Mouse (Mus musculus): ENCODE measurements around the gene Rai14. TPM values are rescaled to one million over a fixed set of nuclear protein-coding genes. Genes with fewer than 3 reads are reported as not detected.

Rai14 gene
- total and polyA plus RNA-seq, 3 experiments, result not detected

- H3K27me3 ChIP-seq (ENCODE audit: control insufficient read depth in 1 of 2, insufficient read depth in 2 of 2, low read length in 2 of 2), result no peaks in the 10 kb centered on the region; a peak in 1 of 4 replicates
- TF ChIP-seq MYC (IDR thresholded peaks at IDR 0.05; ENCODE audit: low read depth, low read length), result 0 out of 2 replicates have a peak, but pooled peaks have one; percentile 28
- TF ChIP-seq SMC3 (IDR thresholded peaks at IDR 0.05; ENCODE audit: low read depth, low read length), result peak; percentile 88
- TF ChIP-seq MYB (IDR thresholded peaks at IDR 0.05; ENCODE audit: low read depth, low read length), result no peak
- peak; percentile 57 to 98 (median 67) for TF ChIP-seq CTCF (IDR thresholded peaks at IDR 0.05 in 2 of 3, conservative IDR thresholded peaks at IDR 0.05 in 1 of 3; ENCODE audit: control insufficient read depth in 1 of 3, insufficient read depth in 1 of 3, low read depth in 2 of 3, low read length in 3 of 3, poor library complexity in 1 of 3, severe bottlenecking in 1 of 3)
- TF ChIP-seq CHD2 (IDR thresholded peaks at IDR 0.05; ENCODE audit: low read length), result no peak
- no peak for TF ChIP-seq NELFE (IDR thresholded peaks at IDR 0.05; ENCODE audit: low read depth, low read length)
- TF ChIP-seq ZNF384 (IDR thresholded peaks at IDR 0.05; ENCODE audit: low read depth, low read length), result peak; percentile 82
- 0 out of 2 replicates have a peak, but pooled peaks have one; percentile 30 for TF ChIP-seq SIN3A (IDR thresholded peaks at IDR 0.05; ENCODE audit: low read length)
- TF ChIP-seq MXI1 (IDR thresholded peaks at IDR 0.05; ENCODE audit: low read depth, low read length), result no peak
- peak; percentile 52 for TF ChIP-seq ZC3H11A (IDR thresholded peaks at IDR 0.05; ENCODE audit: low read depth, low read length)
- TF ChIP-seq RCOR1 (IDR thresholded peaks at IDR 0.05; ENCODE audit: low read depth, low read length), result 0 out of 2 replicates have a peak, but pooled peaks have one; percentile 21
- TF ChIP-seq ELF1 (IDR thresholded peaks at IDR 0.05; ENCODE audit: low read depth, low read length), result 0 out of 2 replicates have a peak, but pooled peaks have one; percentile 17
- 0 out of 2 replicates have a peak, but pooled peaks have one; percentile 20 for TF ChIP-seq MAX (IDR thresholded peaks at IDR 0.05; ENCODE audit: low read length)
- peak; percentile 58 for TF ChIP-seq RAD21 (IDR thresholded peaks at IDR 0.05; ENCODE audit: low read depth, low read length)
- no peak for TF ChIP-seq CHD1 (IDR thresholded peaks at IDR 0.05; ENCODE audit: low read depth, low read length)
- DNase-seq (ENCODE audit: low read depth, low spot score), result peak; percentile 82
- peak overlapping the region; percentile 22; the same call in 1 of the 2 replicates for H3K9ac ChIP-seq (ENCODE audit: control insufficient read depth, low read depth, low read length, poor library complexity, severe bottlenecking)
- no peak overlapping the region for H3K27ac ChIP-seq (ENCODE audit: control insufficient read depth, low read depth, low read length)
- peaks cover 0 to 2% of the 10 kb centered on the region in 2 experiments; a peak in 1 of 4 replicates for H3K36me3 ChIP-seq (ENCODE audit: control insufficient read depth in 1 of 2, insufficient read depth in 2 of 2, low read length in 2 of 2)
- H3K79me2 ChIP-seq (ENCODE audit: control insufficient read depth, insufficient read depth, low read length, poor library complexity), result no peaks in the 10 kb centered on the region
- H3K4me3 ChIP-seq (ENCODE audit: control insufficient read depth in 1 of 2, insufficient read depth in 1 of 2, low read depth in 2 of 2, low read length in 2 of 2), result no peak overlapping the region
- H3K4me1 ChIP-seq (ENCODE audit: control insufficient read depth in 1 of 2, insufficient read depth in 2 of 2, low read length in 2 of 2), result no peaks in the 10 kb centered on the region; a peak in 1 of 4 replicates
- H3K9me3 ChIP-seq (replicated peaks; ENCODE audit: insufficient read depth, low read length), result no peaks in the 10 kb centered on the region
These were observed 131.0 kb downstream of the Rai14 start for GRCm38 (mm10) chr15:10583408-10583807.

- no peak for TF ChIP-seq NRF1 (IDR thresholded peaks at IDR 0.05; ENCODE audit: insufficient read depth, low read depth, low read length, poor library complexity, severe bottlenecking)
- no peak for TF ChIP-seq MYB (IDR thresholded peaks at IDR 0.05; ENCODE audit: low read depth, low read length)
- TF ChIP-seq USF2 (IDR thresholded peaks at IDR 0.05; ENCODE audit: borderline replicate concordance in 1 of 2, insufficient read depth in 1 of 2, low read depth in 1 of 2, low read length in 2 of 2), result no peak
- TF ChIP-seq EP300 (IDR thresholded peaks at IDR 0.05; ENCODE audit: low read depth in 1 of 2, low read length in 2 of 2), result no peak
- TF ChIP-seq MEF2A (IDR thresholded peaks at IDR 0.05; ENCODE audit: extremely low read depth, insufficient replicate concordance, low read depth, low read length, poor library complexity, severe bottlenecking), result no peak
- no peak for TF ChIP-seq RCOR1 (IDR thresholded peaks at IDR 0.05; ENCODE audit: low read depth, low read length)
- TF ChIP-seq USF1 (IDR thresholded peaks at IDR 0.05; ENCODE audit: low read depth, low read length), result no peak
- no peak for TF ChIP-seq GATA1 (IDR thresholded peaks at IDR 0.05; ENCODE audit: low read depth, low read length)
- no peak for TF ChIP-seq MAFK (IDR thresholded peaks at IDR 0.05; ENCODE audit: borderline replicate concordance, low read depth, low read length)
- TF ChIP-seq RAD21 (IDR thresholded peaks at IDR 0.05; ENCODE audit: low read depth, low read length), result no peak
- TF ChIP-seq CHD2 (IDR thresholded peaks at IDR 0.05; ENCODE audit: low read length), result no peak
- no peak for TF ChIP-seq E2F4 (IDR thresholded peaks at IDR 0.05; ENCODE audit: borderline replicate concordance, low read depth, low read length)
- no peak for TF ChIP-seq ZKSCAN1 (IDR thresholded peaks at IDR 0.05; ENCODE audit: low read depth, low read length)
- TF ChIP-seq UBTF (IDR thresholded peaks at IDR 0.05; ENCODE audit: borderline replicate concordance, insufficient read depth, low read depth, low read length), result no peak
- no peak for TF ChIP-seq ZMIZ1 (IDR thresholded peaks at IDR 0.05; ENCODE audit: low read depth, low read length)
- TF ChIP-seq CHD1 (IDR thresholded peaks at IDR 0.05; ENCODE audit: low read depth, low read length), result no peak
- no peak for TF ChIP-seq TBP (IDR thresholded peaks at IDR 0.05; ENCODE audit: low read depth, low read length)
- Histone ChIP-seq H3K9ac (ENCODE audit: control insufficient read depth, low read depth, low read length, poor library complexity, severe bottlenecking) (no peak overlapping the region), H3K36me3 (ENCODE audit: control insufficient read depth in 1 of 2, insufficient read depth in 2 of 2, low read length in 2 of 2) (peaks cover 0 to 2% of the 10 kb centered on the region in 2 experiments; a peak in 1 of 4 replicates), H3K27me3 (ENCODE audit: control insufficient read depth in 1 of 2, insufficient read depth in 2 of 2, low read length in 2 of 2) (no peaks in the 10 kb centered on the region; a peak in 1 of 4 replicates), H3K27ac (ENCODE audit: control insufficient read depth, low read depth, low read length) (no peak overlapping the region), H3K4me1 (ENCODE audit: control insufficient read depth in 1 of 2, insufficient read depth in 2 of 2, low read length in 2 of 2) (no peaks in the 10 kb centered on the region), H3K79me2 (ENCODE audit: control insufficient read depth, insufficient read depth, low read length, poor library complexity) (no peaks in the 10 kb centered on the region), H3K9me3 (replicated peaks; ENCODE audit: insufficient read depth, low read length) (no peaks in the 10 kb centered on the region), H3K4me3 (ENCODE audit: control insufficient read depth in 1 of 2, insufficient read depth in 1 of 2, low read depth in 2 of 2, low read length in 2 of 2) (no peak overlapping the region)
- no peak for DNase-seq (ENCODE audit: low read depth, low spot score)
These were observed 135.3 kb downstream of the Rai14 start for GRCm38 (mm10) chr15:10579159-10579558.

Measured in MEL (cell line).